Mouse (Mus musculus) olfactory bulb, adult 2 months (tissue): ENCODE data around the gene Abhd5.

Experiments
- CTCF ChIP-seq: fragments of 200-500 bp; IDR thresholded peaks from 2 replicates; pipeline ENCODE4 v1.5.1; 2012; ENCODE audit warnings: low read depth, mild to moderate bottlenecking, low read length, moderate library complexity; ENCODE audit not compliant: insufficient read depth
- POLR2A ChIP-seq: fragments of 200-500 bp; IDR thresholded peaks from 2 replicates; pipeline ENCODE4 v1.6.1; 2012; ENCODE audit warnings: mild to moderate bottlenecking, low read depth, low read length, moderate library complexity; ENCODE audit not compliant: insufficient read depth

GRCm38 (mm10) chr9:122401239-122401638 lies 49.8 kb downstream of the Abhd5 start:
- no peak for TF ChIP-seq POLR2A
- TF ChIP-seq CTCF, result no peak
